Mouse (Mus musculus) midbrain, embryonic 16.5 days (tissue): ENCODE measurements around the gene Olfr90. TPM values are rescaled to one million over a fixed set of nuclear protein-coding genes. Genes with fewer than 3 reads are reported as not detected.

Experiments
- ATAC-seq: fragments of 200-750 bp; cut with Nextera tagmentation; 2 replicates; pipeline ENCODE4 v1.8.0; 2017; ENCODE audit warnings: moderate TSS enrichment
- H3K27ac ChIP-seq: fragments of 300-500 bp; sonication (generic); 2 replicates; pipeline ENCODE4 v1.5.1; 2014; ENCODE audit warnings: mild to moderate bottlenecking, low read length, mixed read lengths
- H3K27me3 ChIP-seq: fragments of 300-500 bp; sonication (generic); 2 replicates; pipeline ENCODE4 v1.6.1; 2014; ENCODE audit warnings: low read depth, low read length, mixed read lengths; ENCODE audit not compliant: control insufficient read depth, insufficient read depth
- H3K36me3 ChIP-seq: fragments of 300-500 bp; sonication (generic); 2 replicates; pipeline ENCODE4 v1.6.1; 2014; ENCODE audit warnings: mild to moderate bottlenecking, low read length, moderate library complexity, mixed read lengths; ENCODE audit not compliant: control insufficient read depth, insufficient read depth
- H3K4me1 ChIP-seq: fragments of 300-500 bp; sonication (generic); 2 replicates; pipeline ENCODE4 v1.6.1; 2014; ENCODE audit warnings: mild to moderate bottlenecking, low read length, mixed read lengths; ENCODE audit not compliant: control insufficient read depth, insufficient read depth
- H3K4me2 ChIP-seq: fragments of 300-500 bp; sonication (generic); 2 replicates; pipeline ENCODE4 v1.6.1; 2014; ENCODE audit warnings: mild to moderate bottlenecking, low read length, mixed read lengths
- H3K4me3 ChIP-seq: fragments of 300-500 bp; sonication (generic); 2 replicates; pipeline ENCODE4 v1.5.1; 2014; ENCODE audit warnings: low read depth, mild to moderate bottlenecking, low read length, moderate library complexity, mixed read lengths
- H3K9ac ChIP-seq: fragments of 300-500 bp; sonication (generic); 2 replicates; pipeline ENCODE4 v1.6.1; 2014; ENCODE audit warnings: low read depth, low read length, mixed read lengths
- H3K9me3 ChIP-seq: fragments of 300-500 bp; sonication (generic); replicated peaks from 2 replicates; pipeline ENCODE4 v1.6.1; 2014; ENCODE audit warnings: mild to moderate bottlenecking, low read length, mixed read lengths; ENCODE audit not compliant: control insufficient read depth, poor library complexity, severe bottlenecking
- WGBS: fragments of 180-500 bp; shearing (Covaris S2); extraction: QIAGEN DNeasy Blood & Tissue Kit; methylation state at CpG from one replicate; pipeline ENCODE4 v1.1.7; 2014; 5-methylcytosine and 5-hydroxymethylcytosine counted together
- polyA plus RNA-seq: library from polyadenylated mRNA; unstranded; fragments of >200 nt; fragmentation: Nextera tagmentation; extraction: Ambion mirVana; gene quantifications from 2 replicates; pipeline ENCODE4 v1.2.1, GENCODE M21; 2015

Olfr90 gene
- polyA plus RNA-seq, 1 experiment from 2014 or later = not detected

DNA sequence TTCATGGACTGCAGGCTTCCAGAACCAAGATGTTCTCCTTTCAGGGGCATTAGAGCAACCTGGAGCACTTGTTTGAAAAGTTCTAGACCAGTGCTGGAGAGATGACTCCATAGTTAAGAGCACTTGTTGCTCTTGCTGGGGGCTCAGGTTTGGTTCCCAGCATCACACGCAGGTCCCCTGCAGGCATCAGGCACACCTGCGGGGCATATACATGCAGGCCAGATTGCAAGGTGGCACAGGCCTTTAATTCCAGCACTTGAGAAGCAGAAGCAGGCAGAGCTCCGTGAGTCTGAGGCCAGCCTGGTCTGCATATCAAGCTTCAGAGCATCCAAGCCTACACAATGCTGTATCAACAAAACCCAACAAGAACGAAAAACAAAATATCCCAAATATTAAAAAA is 6.6 kb downstream of the Olfr90 start:
- Histone ChIP-seq H3K27me3 (no peaks in the 10 kb centered on the region), H3K9ac (no peak overlapping the region), H3K4me3 (no peak overlapping the region), H3K9me3 (no peaks in the 10 kb centered on the region), H3K4me2 (no peak overlapping the region), H3K36me3 (no peaks in the 10 kb centered on the region), H3K27ac (no peak overlapping the region), H3K4me1 (peaks cover 16% of the 10 kb centered on the region)
- ATAC-seq = no peak
- WGBS = 92% methylated on average over 4 of the region's 4 CpGs

DNA sequence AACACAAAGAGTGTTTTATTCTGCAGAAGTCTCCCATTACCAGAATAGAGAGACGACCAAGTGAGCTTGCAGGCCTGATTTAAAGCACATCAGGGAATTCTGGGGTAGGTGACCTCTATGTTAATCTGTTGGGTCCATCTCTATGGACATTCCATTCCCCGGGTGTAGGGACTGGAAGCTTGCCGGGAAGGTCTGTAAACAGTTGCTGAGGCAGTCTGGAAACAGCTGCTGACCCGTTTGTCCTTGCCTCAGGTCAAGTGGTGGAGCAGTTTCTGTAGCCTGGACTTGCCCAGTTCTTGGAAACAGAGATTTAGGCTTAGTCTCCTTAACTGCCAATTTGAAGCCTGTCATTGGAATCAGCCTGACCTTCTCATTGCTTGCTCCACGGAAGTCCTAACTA is 8.2 kb downstream of the Olfr90 start:
- Histone ChIP-seq H3K4me1 (peaks cover 16% of the 10 kb centered on the region), H3K27ac (no peak overlapping the region), H3K4me3 (no peak overlapping the region), H3K9ac (no peak overlapping the region), H3K27me3 (no peaks in the 10 kb centered on the region), H3K4me2 (no peak overlapping the region), H3K36me3 (peaks cover 1% of the 10 kb centered on the region; the same call in 1 of the 2 replicates), H3K9me3 (no peaks in the 10 kb centered on the region)
- WGBS = 19% methylated on average over 5 of the region's 5 CpGs
- no peak for ATAC-seq

DNA sequence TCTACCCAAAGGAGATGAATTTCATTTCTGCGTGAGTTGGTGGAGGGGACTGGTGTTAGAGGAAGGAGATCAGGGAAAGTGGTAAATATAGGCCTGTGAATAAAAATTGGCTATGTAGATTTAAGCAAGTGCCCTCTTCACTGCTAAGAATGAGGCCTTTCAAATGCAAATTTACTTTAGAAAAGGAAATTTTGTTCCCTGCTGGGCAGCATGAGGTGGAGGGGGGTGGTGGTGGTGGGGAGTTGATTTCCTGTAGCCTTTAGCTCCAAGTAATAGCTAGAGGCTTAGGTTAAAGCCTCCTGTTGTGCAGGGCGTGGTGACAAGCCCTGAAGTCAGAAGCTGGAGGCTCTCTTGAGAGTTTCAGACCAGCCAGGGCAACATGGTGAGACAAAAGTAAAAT is 9.3 kb downstream of the Olfr90 start:
- peak; percentile 14; the same call in 1 of the 2 replicates for ATAC-seq
- Histone ChIP-seq H3K9ac (no peak overlapping the region), H3K36me3 (peaks cover 9% of the 10 kb centered on the region; the same call in 1 of the 2 replicates), H3K27me3 (no peaks in the 10 kb centered on the region), H3K9me3 (no peaks in the 10 kb centered on the region), H3K4me1 (peaks cover 16% of the 10 kb centered on the region), H3K4me3 (no peak overlapping the region), H3K27ac (0 out of 2 replicates have a peak overlapping the region, but pooled peaks have one; percentile 1), H3K4me2 (no peak overlapping the region)
- 0% methylated on average over 2 of the region's 2 CpGs for WGBS

DNA sequence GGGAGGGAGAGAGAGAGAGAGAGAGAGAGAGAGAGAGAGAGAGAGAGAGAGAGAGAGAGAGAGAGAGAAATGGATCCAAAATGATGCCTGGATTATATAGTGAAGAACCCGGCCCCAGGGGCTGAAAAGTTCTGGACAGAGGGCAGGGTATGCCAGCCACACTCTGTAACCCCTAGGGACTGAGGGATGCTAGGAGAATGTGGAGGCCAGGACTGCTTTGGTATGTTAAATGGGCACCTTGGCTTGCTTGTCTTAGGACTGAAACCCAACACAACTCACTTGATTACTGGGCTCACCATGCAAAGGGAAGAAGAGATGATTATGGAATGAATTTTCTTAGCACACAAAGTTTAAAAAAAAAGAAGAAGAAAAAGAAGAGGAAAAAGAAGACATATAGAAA is 10.1 kb downstream of the Olfr90 start:
- Histone ChIP-seq H3K4me3 (no peak overlapping the region), H3K9ac (no peak overlapping the region), H3K27me3 (no peaks in the 10 kb centered on the region), H3K9me3 (no peaks in the 10 kb centered on the region), H3K36me3 (peaks cover 9% of the 10 kb centered on the region), H3K4me2 (no peak overlapping the region), H3K27ac (no peak overlapping the region), H3K4me1 (peaks cover 16% of the 10 kb centered on the region)
- whole genome bisulfite sequencing = 32% methylated on average over 1 of the region's 1 CpGs
- ATAC-seq = no peak

DNA sequence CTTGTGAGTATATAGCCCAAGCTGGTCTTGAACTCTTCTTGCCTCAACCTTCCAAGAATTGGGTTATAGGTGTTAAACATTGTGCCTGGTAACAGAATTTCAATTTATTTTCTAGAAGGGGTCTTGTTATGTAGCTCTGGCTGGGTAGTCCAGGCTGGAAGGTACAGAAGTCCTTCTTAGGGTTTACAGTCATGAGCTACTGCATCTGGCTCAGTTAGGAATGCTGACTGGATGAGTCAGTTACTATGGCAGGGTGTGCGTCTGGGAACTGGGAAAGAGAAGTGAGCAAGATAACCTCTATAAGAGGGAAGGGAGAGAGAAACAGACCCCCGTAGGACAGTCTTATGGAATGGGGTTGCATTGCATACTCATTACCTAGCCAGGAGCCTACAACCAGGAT is 12.5 kb downstream of the Olfr90 start:
- peaks cover 20% of the 10 kb centered on the region for H3K36me3 ChIP-seq
- no peak overlapping the region for H3K9ac ChIP-seq
- peaks cover 16% of the 10 kb centered on the region for H3K4me1 ChIP-seq
- no peak overlapping the region for H3K27ac ChIP-seq
- H3K9me3 ChIP-seq = no peaks in the 10 kb centered on the region
- no peak overlapping the region for H3K4me2 ChIP-seq
- WGBS = 90% methylated on average over 2 of the region's 2 CpGs
- ATAC-seq = no peak
- no peaks in the 10 kb centered on the region for H3K27me3 ChIP-seq
- H3K4me3 ChIP-seq = no peak overlapping the region

DNA sequence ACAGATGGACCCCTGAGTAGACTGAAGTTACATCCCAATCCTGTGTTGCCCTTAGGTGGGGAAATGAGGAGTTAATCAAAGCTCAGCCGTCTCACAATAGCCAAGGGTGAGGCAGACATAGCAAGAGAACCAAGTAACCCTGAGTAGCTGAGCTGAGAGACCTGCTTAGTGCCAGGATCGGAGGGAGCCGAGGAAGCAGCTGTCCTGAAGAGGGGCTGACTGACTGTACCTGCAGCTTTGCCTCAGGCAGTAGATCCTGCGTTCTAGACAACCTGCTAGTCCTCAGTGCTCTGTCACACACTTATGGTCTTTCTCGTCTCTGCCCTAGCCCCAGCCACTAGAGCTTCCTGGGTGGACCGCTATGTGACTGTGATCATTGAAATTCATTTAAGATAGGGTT is 13.1 kb downstream of the Olfr90 start:
- Histone ChIP-seq H3K4me2 (no peak overlapping the region), H3K9ac (no peak overlapping the region), H3K4me3 (no peak overlapping the region), H3K4me1 (peaks cover 16% of the 10 kb centered on the region), H3K27ac (no peak overlapping the region), H3K27me3 (no peaks in the 10 kb centered on the region), H3K9me3 (no peaks in the 10 kb centered on the region), H3K36me3 (peaks cover 20% of the 10 kb centered on the region)
- no peak for ATAC-seq
- WGBS = 87% methylated on average over 6 of the region's 6 CpGs

DNA sequence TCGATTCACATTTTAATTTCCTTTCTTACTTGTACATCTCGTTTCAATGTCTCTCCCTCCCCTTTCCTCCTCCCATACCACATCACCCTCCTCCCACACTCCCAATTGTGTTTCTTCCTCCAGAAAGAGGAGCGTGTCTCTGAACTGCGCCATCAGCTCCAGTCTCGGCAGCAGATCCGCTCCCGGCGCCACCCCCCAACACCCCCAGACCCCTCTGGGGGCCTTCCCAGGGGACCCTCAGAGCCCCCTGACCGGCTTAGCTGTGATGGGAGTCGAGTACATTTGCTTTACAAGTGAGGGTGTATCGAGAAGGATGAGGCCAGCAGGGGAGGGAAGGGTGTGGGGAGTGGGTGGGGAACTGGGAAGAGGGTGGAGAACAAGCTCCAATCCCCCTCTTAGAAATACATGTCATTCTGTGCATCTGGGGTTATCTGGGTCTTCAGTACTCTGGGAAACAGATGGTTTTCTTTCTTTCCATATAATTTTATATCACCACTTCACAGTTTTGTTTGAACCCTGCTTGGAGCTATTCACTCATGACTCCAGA is 15.5 kb downstream of the Olfr90 start:
- Histone ChIP-seq H3K4me2 (no peak overlapping the region), H3K9me3 (no peaks in the 10 kb centered on the region), H3K4me3 (no peak overlapping the region), H3K27me3 (no peaks in the 10 kb centered on the region), H3K4me1 (no peaks in the 10 kb centered on the region), H3K9ac (no peak overlapping the region), H3K36me3 (peaks cover 32% of the 10 kb centered on the region), H3K27ac (peak overlapping the region; percentile 59; the same call in 1 of the 2 replicates)
- 24% methylated on average over 11 of the region's 11 CpGs for WGBS
- ATAC-seq = no peak

DNA sequence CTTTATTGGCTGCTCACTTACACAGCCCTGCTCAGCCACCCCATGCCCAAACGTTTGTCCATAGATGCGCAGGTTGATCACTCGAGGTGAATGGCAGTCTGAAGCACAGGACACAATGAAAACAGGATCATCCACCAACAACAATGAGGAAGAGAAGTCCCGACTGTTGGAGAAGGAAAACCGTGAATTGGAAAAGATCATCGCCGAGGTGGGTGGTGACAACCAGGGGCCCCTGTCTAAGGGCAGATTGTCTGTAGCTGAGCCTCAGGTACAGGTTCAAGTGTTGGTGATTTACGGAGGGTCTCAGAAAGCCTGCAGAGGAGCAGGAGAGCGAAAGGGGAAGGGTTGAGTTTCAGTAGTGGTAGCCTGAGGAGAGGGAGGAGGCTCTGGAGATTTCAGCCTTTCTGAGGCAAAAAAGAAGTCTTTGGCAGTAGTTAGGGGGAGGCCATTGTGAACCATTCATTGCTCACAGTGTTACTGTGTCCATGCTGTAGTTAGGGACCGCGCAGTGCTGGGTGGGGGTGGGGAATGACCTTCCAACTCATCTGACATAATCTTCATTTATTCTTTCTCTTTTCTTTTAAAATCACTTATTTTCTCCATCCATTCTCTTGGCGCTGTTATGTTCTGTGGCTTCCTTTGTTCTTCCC is 16.1 kb downstream of the Olfr90 start:
- Histone ChIP-seq H3K36me3 (peaks cover 38% of the 10 kb centered on the region), H3K4me3 (no peak overlapping the region), H3K4me2 (no peak overlapping the region), H3K27me3 (no peaks in the 10 kb centered on the region), H3K9ac (no peak overlapping the region), H3K9me3 (no peaks in the 10 kb centered on the region), H3K27ac (peak overlapping the region; percentile 59; the same call in 1 of the 2 replicates), H3K4me1 (no peaks in the 10 kb centered on the region)
- ATAC-seq = 0 out of 2 replicates have a peak, but pooled peaks have one; percentile 33
- 56% methylated on average over 12 of the region's 12 CpGs for WGBS

DNA sequence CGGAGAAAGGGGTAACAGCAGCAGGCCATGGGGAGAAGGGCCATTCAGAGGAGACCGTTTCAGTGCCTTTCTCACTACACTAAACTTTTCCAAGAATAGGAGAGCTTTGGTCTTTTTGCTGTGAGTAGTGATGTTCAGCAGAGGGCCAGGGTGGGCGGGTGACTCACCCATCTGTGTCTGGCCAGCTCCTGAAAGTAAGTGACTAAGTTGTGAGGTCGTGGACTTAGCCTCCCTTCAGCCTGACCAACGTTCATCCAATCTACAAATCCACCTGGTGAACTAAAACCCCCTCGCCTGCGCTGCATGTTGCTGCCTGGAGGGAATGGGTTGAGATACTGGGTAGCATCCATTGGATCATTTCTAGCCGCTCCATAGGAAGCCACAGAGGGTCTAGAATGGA is 18.2 kb downstream of the Olfr90 start:
- H3K4me3 ChIP-seq = no peak overlapping the region
- no peak overlapping the region for H3K9ac ChIP-seq
- no peaks in the 10 kb centered on the region for H3K4me1 ChIP-seq
- H3K36me3 ChIP-seq = peaks cover 51% of the 10 kb centered on the region
- no peak overlapping the region for H3K4me2 ChIP-seq
- WGBS = 86% methylated on average over 8 of the region's 8 CpGs
- no peak overlapping the region for H3K27ac ChIP-seq
- no peaks in the 10 kb centered on the region for H3K9me3 ChIP-seq
- H3K27me3 ChIP-seq = no peaks in the 10 kb centered on the region
- no peak for ATAC-seq
